Mouse (Mus musculus): ENCODE data around the gene Polr1b.

Gene Polr1b

DNA sequence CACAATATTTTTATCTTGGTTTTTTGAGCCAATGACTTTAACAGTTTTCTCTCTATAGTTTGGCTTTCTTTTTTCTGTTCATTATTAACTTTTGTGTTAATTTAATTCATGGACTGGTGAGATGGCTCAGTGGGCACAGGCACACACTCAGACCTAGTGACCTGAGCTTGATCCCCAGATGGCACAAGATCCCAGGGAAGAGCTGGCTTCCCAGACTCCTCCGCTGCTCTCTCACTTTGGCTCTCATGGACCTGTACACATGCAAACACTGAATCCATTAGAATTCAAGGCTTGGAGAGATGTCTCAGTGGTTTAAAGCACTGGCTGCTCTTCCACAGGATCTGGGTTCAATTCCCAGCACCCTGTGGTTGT is 15.6 kb downstream of the Polr1b start:
- no peak for DNase-seq (ENCODE audit: extremely low spot score, low spot score)

DNA sequence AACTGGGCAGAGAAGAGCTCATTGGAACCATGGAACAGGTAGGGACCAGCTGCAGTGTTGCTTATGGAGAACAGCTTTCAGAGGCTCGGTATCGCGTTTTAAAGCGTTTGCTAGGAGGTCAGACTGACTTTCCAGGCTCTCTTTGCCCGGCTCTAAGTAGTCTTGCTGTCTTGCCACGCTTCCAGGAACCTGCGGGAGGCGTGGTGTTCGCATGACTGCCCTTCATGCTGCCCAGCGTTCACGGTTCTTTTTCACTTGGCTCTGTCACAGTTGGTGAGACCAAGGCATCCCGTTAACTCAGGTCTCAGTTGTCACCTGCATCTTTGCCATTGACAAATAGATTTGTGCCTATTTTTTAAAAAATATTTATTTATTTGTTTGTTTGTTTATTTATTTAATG is 17.3 kb downstream of the Polr1b start:
- no peak for DNase-seq (ENCODE audit: extremely low spot score, low spot score)

DNA sequence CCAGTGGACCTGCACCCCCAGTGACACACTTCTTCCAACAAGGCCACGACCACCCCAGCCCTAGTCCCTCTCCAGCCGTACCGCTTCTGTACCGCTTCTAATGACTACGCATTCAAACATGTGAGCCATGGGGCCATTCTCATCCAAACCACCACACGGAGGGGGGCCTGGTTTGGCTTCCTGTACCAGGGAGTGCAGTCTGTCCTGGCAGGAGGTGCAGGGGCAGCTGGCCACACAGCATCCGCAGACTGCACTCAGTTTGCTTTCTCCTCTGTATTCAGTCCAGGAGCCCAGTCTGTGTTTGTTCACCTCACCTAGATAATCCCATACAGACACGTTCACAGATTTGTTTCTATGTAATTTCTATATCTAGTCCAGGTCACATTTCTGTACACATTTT is 21.2 kb downstream of the Polr1b start:
- no peak for DNase-seq (ENCODE audit: extremely low spot score, low spot score)

DNA sequence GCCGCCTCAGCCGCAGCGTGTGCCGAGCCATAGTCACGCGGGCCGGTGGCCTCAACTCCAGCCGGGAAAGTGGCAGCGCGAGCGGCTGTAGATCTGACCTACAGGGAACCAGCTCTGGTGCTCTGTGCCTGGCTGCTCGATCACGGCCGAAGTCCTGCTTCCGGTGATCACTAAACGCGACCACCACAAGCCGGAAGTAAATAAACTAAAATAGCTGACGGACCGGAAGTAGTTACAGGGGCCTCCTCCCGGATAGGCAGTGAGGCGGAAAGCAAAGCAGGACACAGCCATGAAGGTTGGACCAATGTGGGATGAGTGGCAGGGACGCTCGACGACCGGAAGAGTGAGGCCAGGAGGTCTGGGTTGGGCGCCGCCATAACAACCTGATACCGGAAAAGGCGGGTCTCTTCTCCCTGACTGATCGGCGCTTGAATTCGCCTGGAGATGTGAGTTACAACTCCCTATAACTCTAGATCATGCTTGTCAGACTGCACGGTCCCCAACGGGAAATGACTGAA is 28.7 kb downstream of the Polr1b start, which contains the start of gene Chchd5:
Gene Chchd5 (plus strand): TSS at position 289 of the 518 bp plus-strand sequence.
- DNase-seq (ENCODE audit: extremely low spot score, low spot score) = peak; percentile 92

DNA sequence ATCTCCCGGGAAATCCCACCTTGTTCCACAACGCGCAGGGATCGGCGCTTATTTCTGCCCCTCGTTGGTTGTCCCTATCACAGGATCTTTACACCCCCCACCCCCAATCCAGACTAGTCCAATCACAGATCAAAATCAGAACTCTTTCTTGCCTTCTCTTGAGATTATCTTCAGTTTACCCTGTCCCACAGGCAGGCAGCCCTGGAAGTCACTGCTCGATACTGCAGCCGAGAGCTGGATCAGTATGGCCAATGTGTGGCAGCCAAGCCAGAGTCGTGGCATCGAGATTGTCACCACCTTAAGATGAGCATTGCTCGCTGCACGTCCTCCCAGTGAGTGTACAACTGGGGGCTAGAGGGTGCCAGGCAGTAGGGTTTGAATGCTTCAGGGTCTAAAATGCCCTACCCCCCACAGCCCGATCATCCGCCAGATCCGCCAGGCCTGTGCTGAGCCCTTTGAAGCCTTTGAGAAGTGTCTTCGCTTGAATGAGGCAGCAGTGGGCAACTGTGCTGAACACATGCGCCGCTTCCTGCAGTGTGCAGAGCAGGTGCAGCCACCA is 29.3 kb downstream of the Polr1b start:
- no peak for DNase-seq (ENCODE audit: extremely low spot score, low spot score)

DNA sequence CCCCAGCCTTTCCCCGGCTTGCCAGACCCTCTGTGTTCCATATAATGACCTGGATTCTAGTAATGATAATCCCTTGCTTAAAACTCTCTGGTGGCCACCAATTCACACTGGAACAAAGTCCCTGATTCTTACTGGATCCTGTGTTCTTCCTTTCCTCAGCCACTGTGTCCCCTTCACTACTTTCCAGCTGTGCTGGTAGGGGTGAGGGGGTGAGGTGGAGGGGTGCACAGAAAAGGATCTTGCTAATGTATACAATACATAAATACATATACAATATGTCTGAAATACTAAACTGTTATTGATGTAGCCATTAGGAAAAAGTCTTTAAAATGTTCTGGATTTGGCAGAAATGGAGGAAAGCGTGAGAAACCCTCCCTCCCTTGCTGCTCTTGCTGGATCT is 30.0 kb downstream of the Polr1b start:
- no peak for DNase-seq (ENCODE audit: extremely low spot score, low spot score)

DNA sequence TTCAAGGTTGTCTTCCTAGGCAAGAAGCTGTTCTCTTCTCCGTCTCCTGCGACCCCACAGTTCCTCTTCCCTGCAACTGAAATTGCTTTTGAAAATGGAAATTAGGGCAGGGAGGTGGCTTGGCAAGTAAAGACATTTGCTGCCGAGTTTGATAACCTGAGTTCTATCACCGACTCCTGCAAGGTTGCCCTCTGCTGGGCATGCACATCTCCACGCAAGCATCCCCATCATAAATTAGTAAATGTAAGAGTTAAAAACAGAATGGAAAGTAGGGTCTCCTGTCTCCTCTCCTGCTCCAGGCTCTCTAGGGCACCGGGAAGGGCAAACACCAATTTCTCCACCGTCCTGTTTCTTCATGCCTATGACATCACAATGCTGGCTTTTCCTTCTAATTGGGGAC is 31.4 kb downstream of the Polr1b start:
- no peak for DNase-seq (ENCODE audit: extremely low spot score, low spot score)

DNA sequence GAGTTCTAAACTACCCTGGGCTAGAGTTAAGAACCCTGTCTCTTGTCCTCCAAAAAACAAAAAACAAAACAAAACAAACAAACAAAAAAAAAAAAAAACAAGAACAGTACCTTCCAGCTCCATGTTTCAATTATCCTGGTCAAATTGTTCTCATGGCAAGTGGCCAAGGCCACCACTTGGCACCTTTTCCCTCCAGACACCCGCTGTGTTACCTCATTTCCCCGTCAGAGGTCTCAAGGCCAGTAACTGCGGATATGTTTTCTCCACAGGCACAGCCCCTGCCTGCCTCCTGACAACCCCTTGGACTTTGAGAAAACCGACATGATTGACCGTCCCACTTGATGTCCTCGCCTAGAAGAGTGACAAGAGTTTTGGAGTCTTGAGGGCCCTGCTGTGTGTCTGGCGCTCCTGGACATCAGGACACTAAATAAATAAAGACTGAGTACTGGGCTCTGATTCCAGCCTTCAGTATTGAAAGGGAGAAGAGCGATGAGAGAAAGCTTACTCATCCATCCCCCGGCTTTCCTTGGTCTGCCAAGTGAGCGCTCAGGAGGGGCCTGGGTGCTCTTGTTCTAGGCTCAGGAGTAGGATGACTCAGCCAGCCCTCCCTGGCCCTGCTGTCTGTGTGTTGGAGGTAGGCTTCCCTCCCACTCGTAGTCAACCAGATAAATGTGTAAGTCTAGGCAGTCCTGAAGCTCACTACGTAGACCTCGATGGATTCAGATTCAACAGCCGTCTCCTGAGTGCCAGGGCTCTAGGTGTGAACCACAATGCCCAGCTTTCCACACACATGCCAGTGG is 32.4 kb downstream of the Polr1b start:
- no peak for DNase-seq (ENCODE audit: extremely low spot score, low spot score)

DNA sequence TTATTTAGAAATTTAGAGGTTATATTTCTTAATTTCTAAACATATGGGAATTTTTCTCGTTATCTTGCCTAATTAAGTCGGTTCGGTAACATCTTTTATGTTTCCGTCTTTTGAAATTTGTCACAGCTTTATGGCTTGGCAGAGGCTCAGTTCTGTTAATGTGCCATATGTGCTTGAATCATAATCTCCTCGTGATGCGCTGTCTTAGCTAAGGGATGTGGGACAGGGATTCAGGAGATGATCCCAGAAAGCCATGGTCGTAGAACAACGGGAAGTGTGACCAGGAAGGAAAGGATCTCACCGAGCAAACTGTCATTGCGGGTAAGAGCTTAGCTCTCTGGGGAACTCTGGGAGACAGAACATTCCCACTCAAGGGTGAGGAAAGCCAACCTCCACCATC is 39.1 kb downstream of the Polr1b start:
- DNase-seq (ENCODE audit: extremely low spot score, low spot score) = no peak

DNA sequence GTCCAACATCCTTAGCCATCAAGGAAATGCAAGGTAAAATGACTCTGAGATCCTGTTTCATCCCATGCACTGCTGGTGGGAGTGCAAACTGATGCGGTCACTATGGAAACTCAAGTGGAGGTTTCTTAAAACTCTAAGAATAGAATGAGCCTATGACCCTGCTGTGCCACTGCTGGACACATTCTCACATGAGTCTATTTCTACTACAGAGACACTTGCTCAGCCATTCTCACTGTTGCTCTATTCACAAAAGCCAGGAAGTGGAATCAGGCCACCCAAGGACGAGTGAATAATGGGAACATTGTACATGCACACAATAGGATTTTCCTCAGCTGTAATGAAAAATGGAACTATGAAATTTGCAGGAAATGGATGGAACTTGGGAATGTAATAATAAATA is 48.0 kb downstream of the Polr1b start:
- no peak for DNase-seq (ENCODE audit: extremely low spot score, low spot score)

DNA sequence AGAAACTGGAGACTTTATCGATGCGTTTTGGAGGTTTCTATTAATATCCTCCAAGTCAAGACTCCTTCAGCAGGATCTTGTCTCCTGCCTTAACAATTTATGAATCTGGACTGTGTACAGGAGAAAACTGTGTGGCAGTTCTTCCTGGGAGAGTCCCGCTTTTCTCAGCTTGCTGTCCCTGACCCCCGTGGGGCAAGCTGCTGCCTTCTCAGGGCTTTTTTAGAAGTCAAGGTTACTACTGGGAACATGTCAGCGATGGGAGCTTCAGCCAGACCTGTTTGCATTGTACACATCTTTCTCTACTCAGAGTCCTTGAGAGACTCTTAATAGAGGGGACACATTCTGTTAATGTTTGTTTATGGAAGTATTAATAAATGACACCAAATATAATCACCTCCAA is 49.6 kb downstream of the Polr1b start:
- DNase-seq (ENCODE audit: extremely low spot score, low spot score) = no peak

DNA sequence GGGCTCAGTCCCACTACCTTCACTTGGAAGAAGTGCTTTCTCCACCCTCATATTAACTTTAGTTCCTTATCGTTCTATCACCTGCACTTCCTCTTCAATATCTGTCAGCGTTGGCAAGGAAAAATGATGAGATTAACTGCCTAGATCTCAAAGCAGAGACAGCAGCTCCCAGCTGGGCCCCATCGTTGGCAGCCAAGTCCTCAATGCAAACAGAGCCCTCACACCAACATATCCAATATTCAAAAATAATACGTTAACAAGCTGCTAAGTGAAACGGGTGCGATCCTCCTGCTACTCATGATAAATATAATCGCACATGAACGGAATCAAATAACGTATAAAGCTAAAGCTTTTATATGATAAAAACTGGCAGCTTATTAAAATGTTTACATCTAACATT is 50.3 kb downstream of the Polr1b start:
- DNase-seq (ENCODE audit: extremely low spot score, low spot score) = no peak

DNA sequence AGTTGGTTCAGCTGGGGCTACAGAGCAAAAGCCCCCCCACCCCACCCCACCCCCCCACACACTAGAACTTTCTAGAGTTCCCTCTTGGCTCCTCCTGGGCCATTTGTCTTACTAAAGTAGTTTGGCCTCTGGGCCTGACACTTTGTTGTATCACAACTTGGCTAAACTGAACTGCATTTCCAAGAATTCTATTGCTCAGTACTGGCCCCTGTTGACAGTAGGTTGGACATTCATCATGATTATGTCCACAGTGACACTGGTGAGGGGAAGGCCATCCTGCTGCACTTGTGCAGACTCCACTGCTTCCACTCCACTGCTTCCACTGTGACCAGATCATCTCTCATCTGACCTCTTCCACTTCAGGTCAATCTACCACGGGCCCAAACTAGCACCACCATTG is 52.0 kb downstream of the Polr1b start:
- no peak for DNase-seq (ENCODE audit: extremely low spot score, low spot score)

DNA sequence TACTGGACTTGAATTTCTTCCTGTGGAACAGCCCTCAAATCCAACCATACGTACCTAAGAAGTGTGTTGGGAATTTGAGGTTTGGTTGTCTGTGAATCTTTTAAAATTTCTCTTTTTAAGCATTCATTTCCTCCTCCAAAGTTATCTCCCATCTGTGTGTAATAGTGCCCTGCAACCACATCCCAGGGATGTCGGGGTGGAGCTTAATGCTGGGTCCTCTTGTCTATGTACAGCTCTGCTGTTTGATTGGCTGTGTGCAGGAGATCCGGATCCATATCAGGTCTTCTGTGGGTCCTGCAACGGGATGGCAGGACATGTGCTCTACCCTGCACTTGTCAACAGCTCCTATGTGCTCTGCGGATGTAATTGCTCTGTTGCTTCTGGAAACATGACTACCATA is 64.0 kb downstream of the Polr1b start:
- no peak for DNase-seq (ENCODE audit: extremely low spot score, low spot score)

DNA sequence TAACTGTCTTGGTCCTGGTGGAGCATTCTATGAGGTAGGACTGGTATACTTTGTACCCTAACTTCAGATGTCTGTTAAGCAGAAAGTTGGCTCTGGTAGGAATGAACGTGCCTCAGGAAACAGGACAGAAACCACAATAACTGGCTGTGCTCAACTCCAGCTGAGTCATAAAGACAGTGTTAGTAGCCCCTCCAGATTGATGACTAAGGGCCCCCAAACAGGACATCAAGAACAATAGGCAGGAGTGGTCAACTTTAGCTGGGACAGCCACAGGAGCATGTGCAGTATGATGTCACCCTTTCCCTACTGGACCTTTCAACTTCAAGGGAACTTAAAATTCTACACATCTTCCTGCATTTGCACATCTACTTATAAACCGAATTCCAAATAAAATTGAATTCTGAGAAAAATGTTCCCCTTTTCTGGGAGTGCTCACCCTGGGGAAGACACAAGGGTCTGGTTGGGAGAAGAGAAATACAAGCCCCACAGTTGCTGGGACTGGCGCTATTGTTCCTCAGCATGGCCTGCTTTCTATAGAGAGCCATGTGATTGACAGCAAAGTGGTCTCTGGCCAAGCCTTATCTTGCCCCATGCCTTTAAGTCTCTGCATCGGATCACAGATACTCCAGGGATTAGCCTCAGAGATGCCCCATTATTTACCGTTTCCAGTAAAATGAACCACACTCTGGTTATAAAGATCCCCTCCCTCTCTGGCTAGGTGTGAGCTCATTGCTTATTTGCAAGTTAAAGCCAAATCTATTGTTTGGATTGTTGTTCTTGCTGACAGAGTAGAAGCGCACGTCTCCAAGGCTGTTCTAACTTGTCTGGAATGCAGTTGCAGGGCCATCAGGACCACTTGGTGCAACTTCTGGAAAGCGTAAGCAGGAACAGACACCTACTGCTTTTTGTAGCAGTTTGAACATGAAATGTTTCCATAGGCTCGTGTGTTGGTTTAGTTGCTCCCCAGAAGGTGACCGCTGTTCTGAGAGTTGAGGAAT is 66.0 kb downstream of the Polr1b start:
- no peak for DNase-seq (ENCODE audit: extremely low spot score, low spot score)

DNA sequence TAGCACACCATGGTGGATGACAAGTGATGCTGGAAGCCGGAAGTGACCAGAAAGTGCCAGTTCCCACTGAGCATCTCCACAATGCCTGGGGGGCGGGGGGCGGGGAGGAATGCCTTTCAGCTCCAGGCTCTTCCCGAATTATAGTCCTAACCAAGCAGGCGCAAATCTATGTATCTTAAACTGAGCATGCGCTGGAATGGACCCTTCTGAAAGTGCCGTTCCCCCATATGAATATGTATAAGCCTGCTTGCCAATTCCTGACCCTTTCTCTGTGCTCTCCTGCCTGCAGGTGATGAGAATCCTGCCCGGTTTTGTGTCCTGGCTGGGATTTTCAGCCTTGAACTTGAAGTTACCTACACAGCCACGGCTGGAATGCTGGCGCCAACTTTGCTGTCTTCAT is 72.6 kb downstream of the Polr1b start:
- DNase-seq (ENCODE audit: extremely low spot score, low spot score) = no peak

DNA sequence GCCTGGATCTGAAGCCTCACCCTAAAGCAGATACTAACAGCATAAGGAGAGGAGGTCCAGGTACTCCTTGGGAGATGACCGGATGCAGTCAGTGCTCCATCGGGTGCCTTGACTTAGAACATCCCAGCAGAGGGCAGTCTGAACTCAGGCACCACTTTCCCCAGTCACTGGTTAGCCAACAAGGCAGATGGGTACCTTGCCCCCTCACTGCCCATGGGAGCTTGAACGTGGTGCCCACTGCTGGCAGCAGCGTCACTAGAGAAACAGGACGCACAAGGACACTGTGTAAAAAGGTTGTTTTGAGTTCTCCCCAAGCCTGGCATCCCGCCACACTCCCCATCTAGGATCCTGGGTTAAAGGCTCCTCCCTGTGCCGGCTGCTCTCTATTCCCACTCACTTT is 73.7 kb downstream of the Polr1b start:
- DNase-seq (ENCODE audit: extremely low spot score, low spot score) = no peak

DNA sequence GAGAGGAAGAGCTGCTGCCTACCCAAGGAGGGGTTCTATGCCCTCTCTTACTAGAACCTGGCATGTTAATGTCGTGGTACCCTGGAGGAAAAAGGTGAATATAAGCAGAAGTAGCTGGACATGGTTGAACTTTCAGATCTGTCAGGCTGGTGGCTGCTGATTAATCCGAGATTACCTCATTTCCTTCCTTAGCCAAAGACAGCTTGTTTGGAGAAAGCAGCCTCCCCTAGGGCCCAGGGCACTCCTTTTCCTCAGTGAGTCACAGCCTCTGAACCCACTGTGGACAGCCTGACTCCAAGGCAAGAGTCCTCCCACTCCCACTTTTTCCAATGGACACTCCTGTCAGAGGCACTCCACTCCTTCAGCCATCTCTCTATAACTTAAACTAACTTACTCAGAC is 74.8 kb downstream of the Polr1b start:
- DNase-seq (ENCODE audit: extremely low spot score, low spot score) = no peak

Measured in neural tube, embryonic 10.5 days (tissue).